Mouse (Mus musculus): ENCODE measurements around the gene Ankrd27. TPM values are rescaled to one million over a fixed set of nuclear protein-coding genes. Genes with fewer than 3 reads are reported as not detected.
A peak's percentile ranks its signal among the peaks of the same experiment; 100 is the strongest.

Ankrd27 gene
- total RNA-seq (2018; cell fraction: chromatin; rRNA removed), result 100 to 1,000 TPM in 1 of 26 experiments, 10 to 100 TPM in 25; 16.7 to 121 (median 67.0) TPM
- 10 to 100 TPM; 11.8 to 18.4 (median 16.3) TPM for total RNA-seq (2018; cell fraction: cytosol; rRNA removed)
- total RNA-seq (2018; cell fraction: nucleus; rRNA removed), result 10 to 100 TPM; 10.7 to 59.9 (median 34.2) TPM
- 12.4 to 15.4 TPM (median 15.2 TPM) in 3 replicates for polyA plus RNA-seq (2018)

- WGBS (ENCODE audit: missing documents), result 1% methylated on average over 49 of the region's 49 CpGs
- peak within 1 kb of the TSS; percentile 70 for H3K4me3 ChIP-seq (ENCODE audit: inconsistent target)
- H3K27ac ChIP-seq, result 0 out of 2 replicates have a peak within 1 kb of the TSS, but pooled peaks have one; percentile 28
These were observed at the start of gene Ankrd27 for GRCm38 (mm10) chr7:35586055-35586905. Gene Ankrd27 (plus strand): TSS chr7:35586244.

DNA sequence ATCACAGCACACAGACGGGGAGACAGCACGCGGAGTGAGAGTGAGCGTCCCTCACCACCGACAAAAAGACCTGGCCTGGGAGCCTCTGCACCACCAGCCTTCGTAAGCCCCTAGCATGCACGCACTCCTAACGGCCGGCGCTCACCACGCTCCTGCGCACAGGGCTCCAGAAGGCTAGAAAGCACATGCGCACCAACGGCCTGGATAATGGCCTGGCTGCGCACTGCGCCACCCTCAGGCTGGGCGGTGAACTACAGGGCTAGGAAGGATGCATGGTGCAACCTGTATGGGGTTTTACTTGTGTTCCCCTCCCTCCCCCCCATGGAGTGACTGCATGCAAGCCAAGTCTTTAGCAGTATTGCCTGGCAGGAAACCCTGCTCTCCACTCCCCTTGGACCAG lies 48.5 kb upstream of the Ankrd27 start, which contains the start of gene Tdrd12:
Gene Tdrd12 (minus strand): TSS at position 184 of the 400 bp plus-strand sequence.
- Histone ChIP-seq H3K27ac (no peak within 1 kb of the TSS), H3K4me3 (ENCODE audit: inconsistent target) (no peak within 1 kb of the TSS)
- 92% methylated on average over 17 of the region's 17 CpGs for WGBS (ENCODE audit: missing documents)

More at GRCm38 (mm10) chr7:35586055-35586905, at the start of gene Ankrd27:
- H3K36me3 ChIP-seq (ENCODE audit: inconsistent target), result no peaks in the 10 kb centered on the region
- peaks cover 16% of the 10 kb centered on the region; the same call in 1 of the 2 replicates for H3K79me2 ChIP-seq (ENCODE audit: inconsistent target)

GRCm38 (mm10) chr7:35545881-35546280 lies 40.2 kb upstream of the Ankrd27 start:
- no peak overlapping the region for H3K4me3 ChIP-seq (ENCODE audit: inconsistent target)
- WGBS (ENCODE audit: missing documents), result 52% methylated on average over 4 of the region's 4 CpGs
- H3K79me2 ChIP-seq (ENCODE audit: inconsistent target), result no peaks in the 10 kb centered on the region
- no peak overlapping the region for H3K27ac ChIP-seq
- H3K36me3 ChIP-seq (ENCODE audit: inconsistent target), result peaks cover 23% of the 10 kb centered on the region

More for the DNA sequence above, 48.5 kb upstream of the Ankrd27 start, which contains the start of gene Tdrd12:
- no peaks in the 10 kb centered on the region for H3K79me2 ChIP-seq (ENCODE audit: inconsistent target)
- no peaks in the 10 kb centered on the region for H3K36me3 ChIP-seq (ENCODE audit: inconsistent target)

GRCm38 (mm10) chr7:35553751-35554604 lies 32.1 kb upstream of the Ankrd27 start:
- Histone ChIP-seq H3K36me3 (ENCODE audit: inconsistent target) (peaks cover 22% of the 10 kb centered on the region), H3K79me2 (ENCODE audit: inconsistent target) (no peaks in the 10 kb centered on the region), H3K27ac (no peak overlapping the region), H3K4me3 (ENCODE audit: inconsistent target) (peak overlapping the region; percentile 52)
- 85% methylated on average over 10 of the region's 10 CpGs for WGBS (ENCODE audit: missing documents)

GRCm38 (mm10) chr7:35554605-35555175 lies 31.4 kb upstream of the Ankrd27 start:
- 3% methylated on average over 21 of the region's 28 CpGs for WGBS (ENCODE audit: missing documents)
- no peak overlapping the region for H3K27ac ChIP-seq
- peaks cover 15% of the 10 kb centered on the region for H3K36me3 ChIP-seq (ENCODE audit: inconsistent target)

DNA sequence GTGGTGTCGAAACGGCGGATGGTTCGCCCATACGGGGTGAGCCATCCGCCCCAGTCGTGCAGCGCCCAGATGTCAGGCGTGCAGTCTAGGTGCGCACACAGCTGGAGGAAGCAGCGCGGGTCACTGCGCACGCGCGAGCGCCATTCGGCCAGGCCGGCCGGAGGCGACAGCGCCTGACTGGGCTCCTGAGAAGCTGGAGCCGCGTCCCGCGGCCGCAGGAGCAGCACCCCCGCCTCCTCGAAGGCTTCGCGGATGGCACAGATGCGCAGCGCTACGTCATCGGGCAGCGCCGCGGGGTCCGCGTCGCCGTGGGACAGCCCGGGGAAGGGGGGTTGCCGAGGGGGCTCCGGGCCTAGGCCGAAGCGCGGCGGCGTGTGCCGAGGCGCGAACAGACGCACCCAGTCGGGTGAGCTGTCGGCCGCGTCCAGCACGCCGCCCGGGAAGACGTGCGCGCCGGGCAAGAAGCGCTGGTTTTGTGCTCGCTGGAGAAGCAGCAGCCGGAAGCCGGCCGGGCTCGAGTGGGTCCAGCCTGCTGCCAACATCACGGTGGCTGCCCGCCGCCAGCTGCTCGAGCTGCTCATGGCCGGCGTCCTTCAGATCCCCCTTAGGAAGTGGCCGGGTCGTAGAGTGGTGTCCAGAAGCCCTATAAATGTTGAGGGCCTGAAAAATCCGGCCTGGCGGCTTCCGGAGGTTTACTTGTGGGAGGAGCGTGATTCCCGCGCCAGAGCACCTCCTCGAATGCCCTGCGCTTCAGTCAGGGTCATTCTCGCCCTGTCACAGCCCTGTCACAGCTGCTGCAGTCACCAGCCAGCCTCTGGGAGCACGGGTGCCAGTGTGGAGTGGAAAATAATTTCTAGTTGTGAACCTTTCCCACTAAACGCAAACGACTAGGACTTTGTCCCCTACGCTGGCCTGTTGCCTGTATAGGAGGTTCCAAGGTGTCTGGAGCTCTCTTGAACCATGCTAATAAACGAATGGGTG lies 30.5 kb upstream of the Ankrd27 start:
- 1% methylated on average over 86 of the region's 93 CpGs for WGBS (ENCODE audit: missing documents)
- Histone ChIP-seq H3K27ac (no peak overlapping the region), H3K79me2 (ENCODE audit: inconsistent target) (no peaks in the 10 kb centered on the region)

More at GRCm38 (mm10) chr7:35554605-35555175, 31.4 kb upstream of the Ankrd27 start:
- Histone ChIP-seq H3K4me3 (ENCODE audit: inconsistent target) (peak overlapping the region; percentile 52), H3K79me2 (ENCODE audit: inconsistent target) (no peaks in the 10 kb centered on the region)

DNA sequence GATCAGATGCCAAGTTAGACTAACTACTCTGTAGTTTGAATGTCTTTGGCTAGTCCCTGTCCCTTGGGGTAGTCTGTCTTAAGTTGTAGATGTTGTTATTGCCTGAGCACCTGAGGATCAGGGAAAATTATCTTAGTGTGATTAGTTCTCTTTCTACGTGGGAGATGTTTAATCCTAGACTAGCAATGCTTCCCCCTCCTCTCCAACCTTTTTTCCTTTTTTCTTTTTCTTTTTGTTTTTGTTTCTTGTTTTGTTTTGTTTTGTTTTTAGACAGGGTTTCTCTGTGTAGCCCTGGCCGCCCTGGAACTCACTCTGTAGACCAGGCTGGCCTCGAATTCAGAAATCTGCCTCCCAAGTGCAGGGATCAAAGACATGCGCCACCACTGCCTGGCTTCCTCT lies 29.8 kb upstream of the Ankrd27 start, which contains the start of gene Nudt19:
Gene Nudt19 (minus strand): TSS at position 100 of the 399 bp plus-strand sequence.
- H3K27ac ChIP-seq, result no peak within 1 kb of the TSS
- H3K36me3 ChIP-seq (ENCODE audit: inconsistent target), result peaks cover under 1% of the 10 kb centered on the region; the same call in 1 of the 2 replicates
- no peaks in the 10 kb centered on the region for H3K79me2 ChIP-seq (ENCODE audit: inconsistent target)
- WGBS (ENCODE audit: missing documents), result 91% methylated on average over 4 of the region's 4 CpGs
- peak within 1 kb of the TSS; percentile 52 for H3K4me3 ChIP-seq (ENCODE audit: inconsistent target)

More for the DNA sequence above, 30.5 kb upstream of the Ankrd27 start:
- H3K36me3 ChIP-seq (ENCODE audit: inconsistent target), result peaks cover 8% of the 10 kb centered on the region
- H3K4me3 ChIP-seq (ENCODE audit: inconsistent target), result peak overlapping the region; percentile 52

GRCm38 (mm10) chr7:35556905-35557304 lies 29.1 kb upstream of the Ankrd27 start:
- H3K27ac ChIP-seq, result no peak overlapping the region
- no peaks in the 10 kb centered on the region for H3K79me2 ChIP-seq (ENCODE audit: inconsistent target)
- 90% methylated on average over 5 of the region's 5 CpGs for whole genome bisulfite sequencing (ENCODE audit: missing documents)
- H3K36me3 ChIP-seq (ENCODE audit: inconsistent target), result no peaks in the 10 kb centered on the region
- H3K4me3 ChIP-seq (ENCODE audit: inconsistent target), result no peak overlapping the region

- Histone ChIP-seq H3K36me3 (ENCODE audit: inconsistent target) (no peaks in the 10 kb centered on the region), H3K27ac (no peak overlapping the region), H3K4me3 (ENCODE audit: inconsistent target) (no peak overlapping the region), H3K79me2 (ENCODE audit: inconsistent target) (no peaks in the 10 kb centered on the region)
- WGBS (ENCODE audit: missing documents), result 47% methylated on average over 3 of the region's 3 CpGs
These were observed 28.5 kb upstream of the Ankrd27 start for GRCm38 (mm10) chr7:35557577-35557976.

- Histone ChIP-seq H3K79me2 (ENCODE audit: inconsistent target) (no peaks in the 10 kb centered on the region), H3K36me3 (ENCODE audit: inconsistent target) (no peaks in the 10 kb centered on the region), H3K27ac (no peak overlapping the region), H3K4me3 (ENCODE audit: inconsistent target) (no peak overlapping the region)
- WGBS (ENCODE audit: missing documents), result 100% methylated on average over 2 of the region's 2 CpGs
These were observed 27.4 kb upstream of the Ankrd27 start for GRCm38 (mm10) chr7:35558681-35559080.

DNA sequence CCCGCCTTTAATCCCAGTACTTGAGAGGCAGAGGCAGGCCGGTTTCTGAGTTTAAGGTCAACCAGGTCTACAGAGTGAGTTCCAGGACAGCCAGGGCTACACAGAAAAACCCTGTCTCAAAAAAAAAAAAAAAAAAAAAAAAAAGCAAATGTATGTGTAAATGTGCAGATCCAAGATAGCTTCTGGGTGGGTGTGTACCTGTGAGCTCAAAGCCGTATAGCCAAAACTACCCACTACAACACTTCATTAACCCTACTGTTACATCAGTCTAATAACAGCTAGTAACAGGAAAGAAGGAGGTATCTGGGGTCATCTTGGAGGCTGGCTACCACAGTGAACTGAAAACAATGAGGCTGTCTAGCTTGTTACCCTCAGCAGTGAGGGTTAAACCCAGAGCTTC lies 26.2 kb upstream of the Ankrd27 start:
- 82% methylated on average over 3 of the region's 3 CpGs for WGBS (ENCODE audit: missing documents)
- H3K4me3 ChIP-seq (ENCODE audit: inconsistent target), result no peak overlapping the region
- H3K36me3 ChIP-seq (ENCODE audit: inconsistent target), result no peaks in the 10 kb centered on the region
- H3K27ac ChIP-seq, result no peak overlapping the region
- H3K79me2 ChIP-seq (ENCODE audit: inconsistent target), result no peaks in the 10 kb centered on the region

DNA sequence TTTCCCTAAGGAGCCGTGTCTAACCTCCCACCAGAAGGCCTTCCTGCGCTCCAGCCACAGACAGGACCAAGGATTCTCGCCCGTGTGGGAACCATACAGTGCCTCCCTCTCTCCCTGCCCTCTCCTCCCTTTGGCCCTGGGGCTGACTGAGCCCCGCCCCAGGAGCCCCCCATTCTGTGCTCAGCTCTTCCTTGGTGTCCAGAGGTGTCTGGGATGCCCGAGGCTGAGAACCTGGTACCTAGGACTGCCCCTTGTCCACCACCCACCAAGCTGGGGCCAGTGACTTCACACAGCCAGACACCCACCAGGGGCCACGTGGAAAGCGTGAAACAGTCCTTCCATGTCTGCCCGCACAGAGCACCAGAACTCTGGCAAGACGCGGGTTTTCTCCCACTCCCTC lies 23.0 kb upstream of the Ankrd27 start:
- Histone ChIP-seq H3K36me3 (ENCODE audit: inconsistent target) (no peaks in the 10 kb centered on the region), H3K4me3 (ENCODE audit: inconsistent target) (no peak overlapping the region), H3K79me2 (ENCODE audit: inconsistent target) (no peaks in the 10 kb centered on the region), H3K27ac (no peak overlapping the region)
- WGBS (ENCODE audit: missing documents), result 85% methylated on average over 11 of the region's 11 CpGs
